Mouse (Mus musculus): ENCODE measurements around the gene Gpr65. TPM values are rescaled to one million over a fixed set of nuclear protein-coding genes. Genes with fewer than 3 reads are reported as not detected.
"Not testable (repeated sequence)": the region's sequence is repeated elsewhere in the genome, so short reads cannot be mapped to it uniquely, and the experiment has no call there.

Gene Gpr65
- polyA plus RNA-seq, 1 experiment from 2014 or later, result 0.34 TPM

- 56% methylated on average over 5 of the region's 5 CpGs for WGBS
- DNase-seq (ENCODE audit: low spot score), result no peak
- Histone ChIP-seq H3K4me3 (no peak overlapping the region), H3K4me1 (peaks cover 10% of the 10 kb centered on the region; the same call in 1 of the 2 replicates), H3K27me3 (ENCODE audit: insufficient read depth, poor library complexity, severe bottlenecking) (no peaks in the 10 kb centered on the region), H3K27ac (no peak overlapping the region), H3K9me3 (no peaks in the 10 kb centered on the region), H3K36me3 (no peaks in the 10 kb centered on the region)
These were observed 33.5 kb downstream of the Gpr65 start for GRCm38 (mm10) chr12:98301980-98302379.

DNA sequence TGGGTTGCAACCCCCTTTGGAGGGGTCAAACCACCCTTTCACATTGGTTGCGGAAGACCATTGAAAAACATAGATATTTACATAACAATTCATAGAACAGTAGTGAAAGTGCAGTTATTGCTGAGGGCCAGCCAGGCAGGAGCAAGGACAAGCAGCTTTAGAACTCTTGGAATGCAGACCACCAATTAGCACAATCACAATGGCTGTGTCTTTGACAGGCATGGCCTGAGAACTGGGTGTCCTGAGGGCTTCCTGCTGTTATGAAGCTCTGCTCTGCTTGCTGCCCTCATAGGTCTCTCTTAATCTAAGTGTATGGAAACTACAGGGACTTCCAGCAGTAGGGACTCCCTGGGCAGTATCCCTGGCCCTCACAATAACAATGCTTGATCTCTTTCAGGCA is 34.6 kb downstream of the Gpr65 start:
- DNase-seq (ENCODE audit: low spot score), result no peak
- WGBS, result 89% methylated on average over 1 of the region's 1 CpGs
- H3K36me3 ChIP-seq, result no peaks in the 10 kb centered on the region

GRCm38 (mm10) chr12:98307179-98307915 is 38.9 kb downstream of the Gpr65 start:
- Histone ChIP-seq H3K4me1 (peaks cover 3% of the 10 kb centered on the region; the same call in 1 of the 2 replicates), H3K36me3 (no peaks in the 10 kb centered on the region), H3K4me3 (no peak overlapping the region), H3K27me3 (ENCODE audit: insufficient read depth, poor library complexity, severe bottlenecking) (no peaks in the 10 kb centered on the region), H3K9me3 (no peaks in the 10 kb centered on the region), H3K27ac (no peak overlapping the region)
- DNase-seq (ENCODE audit: low spot score), result no peak
- WGBS, result 76% methylated on average over 7 of the region's 7 CpGs

More for the DNA sequence above, 34.6 kb downstream of the Gpr65 start:
- H3K27ac ChIP-seq, result no peak overlapping the region
- H3K4me3 ChIP-seq, result no peak overlapping the region
- H3K27me3 ChIP-seq (ENCODE audit: insufficient read depth, poor library complexity, severe bottlenecking), result no peaks in the 10 kb centered on the region
- H3K4me1 ChIP-seq, result peaks cover 10% of the 10 kb centered on the region; the same call in 1 of the 2 replicates
- no peaks in the 10 kb centered on the region for H3K9me3 ChIP-seq

- 88% methylated on average over 7 of the region's 7 CpGs for WGBS
- no peak overlapping the region for H3K4me3 ChIP-seq
- H3K9me3 ChIP-seq, result no peaks in the 10 kb centered on the region
- H3K27me3 ChIP-seq (ENCODE audit: insufficient read depth, poor library complexity, severe bottlenecking), result no peaks in the 10 kb centered on the region
- no peaks in the 10 kb centered on the region for H3K4me1 ChIP-seq
- H3K36me3 ChIP-seq, result no peaks in the 10 kb centered on the region
- H3K27ac ChIP-seq, result no peak overlapping the region
- DNase-seq (ENCODE audit: low spot score), result no peak
These were observed 43.1 kb downstream of the Gpr65 start for GRCm38 (mm10) chr12:98311376-98312083.

DNA sequence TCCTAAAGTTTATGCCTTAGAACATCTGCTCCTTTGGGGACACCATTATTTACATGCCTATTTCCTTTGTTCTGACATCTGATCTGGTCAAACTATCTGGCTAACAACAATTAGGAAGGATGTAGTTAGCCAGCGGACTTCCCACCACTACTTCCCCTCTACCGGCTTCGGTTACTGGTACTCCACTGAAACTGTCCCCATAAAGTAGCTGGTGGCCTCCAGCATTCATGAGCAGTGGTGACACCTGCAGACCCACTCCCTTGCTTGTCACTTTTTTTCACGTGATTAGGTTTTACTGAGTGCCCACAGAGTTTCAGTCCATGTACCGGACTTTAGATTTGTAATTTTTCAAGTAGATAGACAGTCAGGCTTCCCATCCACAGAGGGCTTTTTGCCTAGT is 47.5 kb downstream of the Gpr65 start:
- no peak for DNase-seq (ENCODE audit: low spot score)
- Histone ChIP-seq H3K36me3 (no peaks in the 10 kb centered on the region), H3K27me3 (ENCODE audit: insufficient read depth, poor library complexity, severe bottlenecking) (no peaks in the 10 kb centered on the region), H3K4me1 (no peaks in the 10 kb centered on the region), H3K4me3 (no peak overlapping the region), H3K27ac (no peak overlapping the region), H3K9me3 (no peaks in the 10 kb centered on the region)
- 80% methylated on average over 5 of the region's 5 CpGs for WGBS

DNA sequence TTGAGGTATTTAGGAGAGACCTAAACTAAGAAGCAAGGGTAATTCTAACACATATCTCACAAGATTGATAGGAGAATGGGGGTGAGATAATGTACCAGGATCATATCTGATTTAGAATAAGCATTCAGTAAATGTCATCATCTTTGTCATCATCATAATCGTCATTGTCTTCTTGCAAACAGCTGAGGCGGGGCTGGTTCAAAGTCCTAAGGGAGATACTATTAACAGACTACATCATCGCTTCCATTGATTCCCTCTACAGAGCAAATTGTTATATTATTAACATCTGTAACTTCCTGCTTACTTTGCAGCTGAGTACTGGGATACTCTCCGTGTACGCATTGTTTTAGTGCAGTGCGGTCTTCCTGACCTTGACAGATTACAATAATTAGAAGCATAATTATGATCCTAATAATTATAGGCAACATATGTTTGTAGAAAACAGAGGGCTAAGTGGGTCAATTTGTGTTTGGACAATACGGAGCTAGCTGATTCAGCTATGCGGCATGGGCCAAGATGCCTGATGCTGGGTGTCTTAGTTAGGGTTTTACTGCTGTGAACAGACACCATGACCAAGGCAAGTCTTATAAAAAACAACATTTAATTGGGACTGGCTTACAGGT is 49.4 kb downstream of the Gpr65 start:
- Histone ChIP-seq H3K4me1 (no peaks in the 10 kb centered on the region), H3K27me3 (ENCODE audit: insufficient read depth, poor library complexity, severe bottlenecking) (no peaks in the 10 kb centered on the region), H3K27ac (no peak overlapping the region), H3K36me3 (no peaks in the 10 kb centered on the region), H3K4me3 (no peak overlapping the region), H3K9me3 (no peaks in the 10 kb centered on the region)
- 90% methylated on average over 8 of the region's 8 CpGs for WGBS
- DNase-seq (ENCODE audit: low spot score), result no peak

GRCm38 (mm10) chr12:98322426-98322825 is 54.0 kb downstream of the Gpr65 start:
- DNase-seq (ENCODE audit: low spot score), result no peak
- Histone ChIP-seq H3K36me3 (no peaks in the 10 kb centered on the region), H3K27me3 (ENCODE audit: insufficient read depth, poor library complexity, severe bottlenecking) (no peaks in the 10 kb centered on the region), H3K27ac (no peak overlapping the region), H3K4me1 (no peaks in the 10 kb centered on the region), H3K9me3 (no peaks in the 10 kb centered on the region), H3K4me3 (no peak overlapping the region)
- WGBS, result 75% methylated on average over 4 of the region's 4 CpGs

DNA sequence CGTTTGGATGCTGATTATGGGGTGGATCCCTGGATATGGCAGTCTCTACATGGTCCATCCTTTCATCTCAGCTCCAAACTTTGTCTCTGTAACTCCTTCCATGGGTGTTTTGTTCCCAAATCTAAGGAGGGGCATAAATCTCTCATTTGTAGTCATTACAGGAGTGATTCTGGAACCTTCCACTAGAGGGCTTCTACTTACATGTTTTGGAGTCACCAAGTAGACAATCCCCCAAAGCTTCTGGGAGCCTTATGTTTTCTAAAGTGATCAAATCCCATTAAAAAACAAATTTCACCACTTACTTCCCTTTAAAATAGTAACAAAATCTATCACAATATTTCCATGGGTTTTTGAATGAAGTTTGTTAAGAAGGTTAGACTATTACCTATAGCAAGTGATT is 55.7 kb downstream of the Gpr65 start:
- not testable (repeated sequence) for H3K27me3 ChIP-seq (ENCODE audit: insufficient read depth, poor library complexity, severe bottlenecking); DNase-seq (ENCODE audit: low spot score); H3K27ac ChIP-seq; H3K4me3 ChIP-seq; H3K4me1 ChIP-seq; H3K36me3 ChIP-seq; H3K9me3 ChIP-seq
- no CpG with 5 or more reads among the region's 1 CpGs for WGBS

Other genes with a start within 250 kb of the Gpr65 start
- gene Galc, start 9.2 kb upstream of the Gpr65 start, polyA plus RNA-seq (2016; fragmentation: Nextera tagmentation; extraction: Ambion mirVana), result 9.7 and 11.2 TPM in 2 replicates

Measured in heart, embryonic 10.5 days (tissue).